Mouse (Mus musculus): ENCODE results near the gene Zdhhc18. TPM values are rescaled to one million over a fixed set of nuclear protein-coding genes. Genes with fewer than 3 reads are reported as not detected.

The Zdhhc18 gene
- 1.0 and 1.1 TPM in 2 replicates for polyA plus RNA-seq (2015; fragmentation: Nextera tagmentation; extraction: Ambion mirVana)

- H3K9ac ChIP-seq: peak within 1 kb of the TSS; percentile 47; the same call in 1 of the 2 replicates
- H3K36me3 ChIP-seq: no peaks in the 10 kb centered on the region
- peak; percentile 64 for DNase-seq
- ATAC-seq (ENCODE audit: low read depth): peak; percentile 75
- 27% methylated on average over 7 of the region's 7 CpGs for WGBS (ENCODE audit: insufficient replicate concordance)
- H3K4me3 ChIP-seq (replicated peaks): peak within 1 kb of the TSS; percentile 47
- H3K4me1 ChIP-seq (replicated peaks): peaks cover 9% of the 10 kb centered on the region
- no peaks in the 10 kb centered on the region for H3K9me3 ChIP-seq (replicated peaks)
- peak within 1 kb of the TSS; percentile 59 for H3K4me2 ChIP-seq
- H3K27ac ChIP-seq: peak within 1 kb of the TSS; percentile 5; the same call in 1 of the 2 replicates
- no peaks in the 10 kb centered on the region for H3K27me3 ChIP-seq
These were observed at the start of gene Zdhhc18 for GRCm38 (mm10) chr4:133649989-133650699. TSS of gene Zdhhc18 (minus strand) at chr4:133650154.

DNA sequence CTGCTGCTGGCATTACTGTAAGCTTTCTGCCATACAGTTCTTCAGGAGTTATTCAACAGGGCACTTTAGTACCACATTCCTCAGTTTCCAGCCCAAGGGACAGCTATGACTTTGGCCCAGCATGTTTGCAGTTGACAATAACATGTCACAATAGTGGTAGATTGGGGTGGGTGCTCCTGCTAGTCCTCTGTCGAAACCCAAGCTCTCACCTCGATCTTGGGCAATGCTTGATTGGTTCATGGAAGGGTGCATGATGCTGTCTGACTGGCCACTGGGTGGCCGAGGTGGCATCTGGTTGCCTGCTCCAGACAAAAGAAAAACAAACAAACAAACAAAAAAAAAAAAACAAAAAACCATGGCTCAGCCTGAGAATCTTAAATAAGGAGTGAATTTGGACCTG, 45.4 kb upstream of the Zdhhc18 start:
- Histone ChIP-seq H3K27ac (no peak overlapping the region), H3K27me3 (no peaks in the 10 kb centered on the region), H3K9ac (no peak overlapping the region), H3K4me3 (replicated peaks) (no peak overlapping the region), H3K36me3 (peaks cover 92% of the 10 kb centered on the region), H3K4me2 (no peak overlapping the region), H3K9me3 (replicated peaks) (no peaks in the 10 kb centered on the region), H3K4me1 (replicated peaks) (0 out of 2 replicates have a peak, but pooled peaks cover 2% of the 10 kb centered on the region)
- 73% methylated on average over 3 of the region's 3 CpGs for WGBS (ENCODE audit: insufficient replicate concordance)
- ATAC-seq (ENCODE audit: low read depth): no peak
- DNase-seq: no peak

GRCm38 (mm10) chr4:133690252-133690651, 40.3 kb upstream of the Zdhhc18 start:
- no peak for ATAC-seq (ENCODE audit: low read depth)

DNA sequence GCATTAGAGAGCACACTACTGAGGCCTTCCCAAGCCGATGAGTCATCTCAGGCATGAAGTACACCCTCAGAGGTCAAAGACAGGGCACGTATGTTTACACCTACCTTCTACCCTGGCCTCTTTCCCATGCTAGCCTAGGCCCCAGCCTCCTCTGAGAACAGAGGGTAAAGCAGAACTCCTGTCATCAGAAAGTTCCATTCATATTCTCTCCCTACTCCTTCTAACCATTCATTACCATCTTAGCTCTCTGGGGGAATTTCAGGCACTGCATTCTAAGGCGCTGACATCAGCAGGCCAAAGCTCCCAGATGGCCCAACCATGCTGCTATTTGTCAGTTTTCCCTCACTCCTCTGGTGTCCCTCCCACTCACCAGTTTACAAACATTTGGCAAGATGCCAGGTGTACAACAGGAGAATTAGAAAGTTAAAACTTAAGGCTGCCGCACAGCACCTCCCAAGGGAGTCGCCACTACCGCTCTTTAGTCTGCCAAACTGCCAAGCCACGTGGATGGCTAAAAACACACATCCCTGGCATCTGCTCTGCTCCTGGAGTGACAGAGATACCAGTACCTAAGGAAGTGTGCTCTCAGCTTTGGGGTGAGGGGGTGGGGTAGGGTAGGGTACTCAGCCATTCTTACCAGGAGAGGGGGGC, 38.6 kb upstream of the Zdhhc18 start:
- peaks cover 100% of the 10 kb centered on the region for H3K36me3 ChIP-seq

More at GRCm38 (mm10) chr4:133690252-133690651, 40.3 kb upstream of the Zdhhc18 start:
- Histone ChIP-seq H3K27ac (no peak overlapping the region; the same call in 1 of the 2 replicates), H3K4me2 (no peak overlapping the region), H3K4me3 (replicated peaks) (no peak overlapping the region), H3K9ac (no peak overlapping the region), H3K27me3 (no peaks in the 10 kb centered on the region), H3K9me3 (replicated peaks) (no peaks in the 10 kb centered on the region), H3K4me1 (replicated peaks) (peaks cover 4% of the 10 kb centered on the region; the same call in 1 of the 2 replicates), H3K36me3 (peaks cover 100% of the 10 kb centered on the region)
- DNase-seq: no peak
- 56% methylated on average over 5 of the region's 5 CpGs for WGBS (ENCODE audit: insufficient replicate concordance)

DNA sequence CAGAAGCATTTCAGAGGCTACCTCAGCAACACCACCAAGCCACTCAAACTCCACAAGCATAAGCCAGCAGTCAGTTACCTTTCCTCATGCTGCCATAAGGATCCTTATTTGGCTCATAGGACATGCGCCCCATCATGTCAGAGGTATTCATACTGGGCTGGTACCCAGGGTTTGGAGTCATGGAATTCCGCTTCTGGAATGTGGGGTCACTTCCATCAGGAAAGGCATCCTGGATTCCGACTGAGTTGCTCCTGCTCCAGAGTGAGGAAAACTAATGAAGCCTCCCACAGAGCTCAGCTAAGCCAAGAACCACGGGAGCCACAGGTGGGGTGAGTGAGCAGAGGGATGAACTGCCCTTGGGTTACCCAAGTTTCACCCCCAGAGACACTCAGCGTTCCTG, 37.2 kb upstream of the Zdhhc18 start:
- Histone ChIP-seq H3K27ac (no peak overlapping the region), H3K9ac (no peak overlapping the region), H3K9me3 (replicated peaks) (no peaks in the 10 kb centered on the region), H3K4me2 (no peak overlapping the region), H3K36me3 (peaks cover 99% of the 10 kb centered on the region), H3K27me3 (no peaks in the 10 kb centered on the region), H3K4me3 (replicated peaks) (no peak overlapping the region), H3K4me1 (replicated peaks) (peaks cover 24% of the 10 kb centered on the region)
- 83% methylated on average over 5 of the region's 5 CpGs for WGBS (ENCODE audit: insufficient replicate concordance)
- ATAC-seq (ENCODE audit: low read depth) (no peak), DNase-seq (no peak)

More for the DNA sequence above, 38.6 kb upstream of the Zdhhc18 start:
- Histone ChIP-seq H3K9me3 (replicated peaks) (no peaks in the 10 kb centered on the region), H3K9ac (no peak overlapping the region), H3K4me1 (replicated peaks) (peaks cover 13% of the 10 kb centered on the region), H3K4me3 (replicated peaks) (no peak overlapping the region), H3K4me2 (no peak overlapping the region), H3K27ac (peak overlapping the region; percentile 9; the same call in 1 of the 2 replicates), H3K27me3 (no peaks in the 10 kb centered on the region)
- 87% methylated on average over 7 of the region's 7 CpGs for WGBS (ENCODE audit: insufficient replicate concordance)
- no peak for DNase-seq
- peak; percentile 37; the same call in 1 of the 2 replicates for ATAC-seq (ENCODE audit: low read depth)

- Histone ChIP-seq H3K27me3 (no peaks in the 10 kb centered on the region), H3K9me3 (replicated peaks) (no peaks in the 10 kb centered on the region), H3K27ac (no peak overlapping the region), H3K4me1 (replicated peaks) (peaks cover 29% of the 10 kb centered on the region), H3K4me3 (replicated peaks) (no peak overlapping the region), H3K4me2 (no peak overlapping the region), H3K9ac (no peak overlapping the region), H3K36me3 (peaks cover 99% of the 10 kb centered on the region)
- ATAC-seq (ENCODE audit: low read depth): no peak
- 86% methylated on average over 11 of the region's 11 CpGs for WGBS (ENCODE audit: insufficient replicate concordance)
- DNase-seq: no peak
These were observed 36.6 kb upstream of the Zdhhc18 start for GRCm38 (mm10) chr4:133686512-133686911.

- Histone ChIP-seq H3K9ac (no peak overlapping the region), H3K4me1 (replicated peaks) (peaks cover 63% of the 10 kb centered on the region), H3K36me3 (peaks cover 68% of the 10 kb centered on the region), H3K4me2 (no peak overlapping the region), H3K4me3 (replicated peaks) (no peak overlapping the region), H3K27me3 (no peaks in the 10 kb centered on the region), H3K27ac (no peak overlapping the region), H3K9me3 (replicated peaks) (no peaks in the 10 kb centered on the region)
- DNase-seq (no peak), ATAC-seq (ENCODE audit: low read depth) (no peak)
- whole genome bisulfite sequencing (ENCODE audit: insufficient replicate concordance): 90% methylated on average over 14 of the region's 14 CpGs
These were observed 30.3 kb upstream of the Zdhhc18 start for GRCm38 (mm10) chr4:133680206-133680786.

- WGBS (ENCODE audit: insufficient replicate concordance): 80% methylated on average over 7 of the region's 7 CpGs
- H3K36me3 ChIP-seq: peaks cover 62% of the 10 kb centered on the region
These were observed 29.7 kb upstream of the Zdhhc18 start for GRCm38 (mm10) chr4:133679629-133680028.

GRCm38 (mm10) chr4:133677266-133677665, 27.3 kb upstream of the Zdhhc18 start:
- 45% methylated on average over 7 of the region's 7 CpGs for whole genome bisulfite sequencing (ENCODE audit: insufficient replicate concordance)
- no peak overlapping the region for H3K4me3 ChIP-seq (replicated peaks)

More at GRCm38 (mm10) chr4:133679629-133680028, 29.7 kb upstream of the Zdhhc18 start:
- ATAC-seq (ENCODE audit: low read depth): no peak
- Histone ChIP-seq H3K9ac (no peak overlapping the region), H3K27ac (no peak overlapping the region), H3K4me1 (replicated peaks) (peaks cover 70% of the 10 kb centered on the region), H3K4me2 (no peak overlapping the region), H3K9me3 (replicated peaks) (no peaks in the 10 kb centered on the region), H3K27me3 (no peaks in the 10 kb centered on the region), H3K4me3 (replicated peaks) (no peak overlapping the region)
- DNase-seq: no peak

DNA sequence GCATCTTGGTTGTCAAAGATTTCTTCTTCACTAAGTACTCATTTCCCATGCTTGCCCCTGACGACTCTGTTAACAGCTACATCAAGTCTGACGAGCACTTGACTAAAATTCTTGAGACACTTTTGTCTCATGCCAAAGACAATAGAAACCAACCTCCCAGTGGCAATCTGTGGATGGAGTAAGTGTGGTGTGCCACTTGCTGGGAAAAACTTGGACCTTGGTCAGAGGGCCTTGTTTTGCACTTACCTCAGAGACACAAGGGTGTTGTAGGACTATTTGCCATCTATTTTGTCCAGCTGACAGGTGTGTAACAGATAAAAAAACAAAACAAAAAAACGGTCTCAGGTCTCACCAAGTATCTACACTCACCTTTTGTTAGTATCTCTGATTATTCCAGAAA, 26.2 kb upstream of the Zdhhc18 start:
- Histone ChIP-seq H3K27ac (peak overlapping the region; percentile 76), H3K27me3 (no peaks in the 10 kb centered on the region), H3K4me1 (replicated peaks) (peaks cover 71% of the 10 kb centered on the region), H3K36me3 (peaks cover 28% of the 10 kb centered on the region), H3K4me2 (peak overlapping the region; percentile 32; the same call in 1 of the 2 replicates), H3K9me3 (replicated peaks) (no peaks in the 10 kb centered on the region), H3K4me3 (replicated peaks) (no peak overlapping the region), H3K9ac (0 out of 2 replicates have a peak overlapping the region, but pooled peaks have one; percentile 29)
- DNase-seq (no peak), ATAC-seq (ENCODE audit: low read depth) (no peak)
- WGBS (ENCODE audit: insufficient replicate concordance): 31% methylated on average over 3 of the region's 3 CpGs

More at GRCm38 (mm10) chr4:133677266-133677665, 27.3 kb upstream of the Zdhhc18 start:
- Histone ChIP-seq H3K9me3 (replicated peaks) (no peaks in the 10 kb centered on the region), H3K9ac (no peak overlapping the region), H3K36me3 (peaks cover 39% of the 10 kb centered on the region), H3K27me3 (no peaks in the 10 kb centered on the region), H3K27ac (no peak overlapping the region), H3K4me1 (replicated peaks) (peaks cover 70% of the 10 kb centered on the region), H3K4me2 (no peak overlapping the region)
- ATAC-seq (ENCODE audit: low read depth) (no peak), DNase-seq (no peak)

GRCm38 (mm10) chr4:133675594-133676016, 25.7 kb upstream of the Zdhhc18 start:
- Histone ChIP-seq H3K9me3 (replicated peaks) (no peaks in the 10 kb centered on the region), H3K27me3 (no peaks in the 10 kb centered on the region), H3K4me1 (replicated peaks) (peaks cover 76% of the 10 kb centered on the region), H3K4me2 (peak overlapping the region; percentile 32; the same call in 1 of the 2 replicates), H3K27ac (peak overlapping the region; percentile 98), H3K4me3 (replicated peaks) (no peak overlapping the region), H3K36me3 (peaks cover 22% of the 10 kb centered on the region), H3K9ac (0 out of 2 replicates have a peak overlapping the region, but pooled peaks have one; percentile 29)
- ATAC-seq (ENCODE audit: low read depth) (0 out of 2 replicates have a peak, but pooled peaks have one; percentile 3), DNase-seq (no peak)
- WGBS (ENCODE audit: insufficient replicate concordance): 25% methylated on average over 5 of the region's 5 CpGs
